Mouse (Mus musculus) kidney, postnatal 0 days (tissue): Measurements from ENCODE around the gene Asap2. TPM values are rescaled to one million over a fixed set of nuclear protein-coding genes. Genes with fewer than 3 reads are reported as not detected.

Source experiments
- ATAC-seq: fragments of 200-750 bp; cut with Nextera tagmentation; replicated peaks from 2 replicates; pipeline ENCODE4 v1.8.0; 2017; ENCODE audit warnings: low read depth, moderate number of reproducible peaks, moderate TSS enrichment, moderate library complexity; ENCODE audit not compliant: low FRiP score
- DNase-seq: peaks from one replicate; pipeline ENCODE4 v3.0.0-alpha.2; 2016; ENCODE audit warnings: low spot score
- H3K27ac ChIP-seq: fragments of 300-500 bp; sonication (generic); 2 replicates; pipeline ENCODE4 v1.5.1; 2014; ENCODE audit warnings: mild to moderate bottlenecking
- H3K27me3 ChIP-seq: fragments of 300-500 bp; sonication (generic); 2 replicates; pipeline ENCODE4 v1.6.1; 2014; ENCODE audit warnings: low read length, mixed read lengths; ENCODE audit not compliant: insufficient read depth
- H3K36me3 ChIP-seq: fragments of 300-500 bp; sonication (generic); 2 replicates; pipeline ENCODE4 v1.6.1; 2014; ENCODE audit warnings: low read length, mixed read lengths; ENCODE audit not compliant: insufficient read depth
- H3K4me1 ChIP-seq: fragments of 300-500 bp; sonication (generic); replicated peaks from 2 replicates; pipeline ENCODE4 v1.6.1; 2014; ENCODE audit warnings: antibody characterized with exemption, low read length, mixed read lengths; ENCODE audit not compliant: insufficient read depth
- H3K4me2 ChIP-seq: fragments of 300-500 bp; sonication (generic); 2 replicates; pipeline ENCODE4 v1.6.1; 2014; ENCODE audit warnings: mild to moderate bottlenecking, low read length, moderate library complexity, mixed read lengths
- H3K4me3 ChIP-seq: fragments of 300-500 bp; sonication (generic); replicated peaks from 2 replicates; pipeline ENCODE4 v1.5.1; 2014; ENCODE audit warnings: low read depth, low read length
- H3K9ac ChIP-seq: fragments of 300-500 bp; sonication (generic); 2 replicates; pipeline ENCODE4 v1.6.1; 2014; ENCODE audit warnings: low read depth, low read length
- H3K9me3 ChIP-seq: fragments of 300-500 bp; sonication (generic); replicated peaks from 2 replicates; pipeline ENCODE4 v1.6.1; 2016; ENCODE audit warnings: low read length, inconsistent platforms, mixed read lengths
- CTCF ChIP-seq: IDR thresholded peaks from 2 replicates; pipeline ENCODE4 v1.5.1; 2016; ENCODE audit warnings: antibody characterized with exemption, low read depth, mild to moderate bottlenecking, moderate library complexity
- WGBS: fragments of 180-500 bp; shearing (Covaris S2); extraction: QIAGEN DNeasy Blood & Tissue Kit; methylation state at CpG from one replicate; pipeline ENCODE4 v1.1.7; 2014; 5-methylcytosine and 5-hydroxymethylcytosine counted together
- polyA plus RNA-seq: library from polyadenylated mRNA; unstranded; fragments of >200 nt; fragmentation: Nextera tagmentation; extraction: Ambion mirVana; gene quantifications from 2 replicates; pipeline ENCODE4 v1.2.1, GENCODE M21; 2015

Gene Asap2
- polyA plus RNA-seq, 1 experiment from 2014 or later = 8.0 TPM

DNA sequence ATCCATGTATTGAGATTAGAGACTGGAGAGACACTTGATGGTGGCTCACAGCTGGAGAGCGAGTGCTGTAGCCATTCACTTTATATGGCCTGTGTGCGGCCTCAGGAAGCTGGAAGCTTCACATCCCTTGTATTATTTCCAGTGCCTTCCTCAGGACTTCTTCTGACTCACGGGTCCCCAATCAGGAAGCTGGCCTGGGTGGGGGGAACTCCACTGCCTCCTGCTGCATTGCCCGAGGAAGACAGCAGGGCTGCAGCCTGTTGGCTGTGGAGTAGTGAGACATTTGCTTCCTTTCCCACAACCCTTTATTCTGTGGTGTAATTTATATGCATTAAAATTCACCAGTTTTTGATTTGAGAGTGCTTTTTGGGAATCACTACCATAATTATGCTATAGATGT, 149.3 kb downstream of the Asap2 start:
- no peak overlapping the region for H3K27ac ChIP-seq
- no peak for DNase-seq
- no peaks in the 10 kb centered on the region for H3K9me3 ChIP-seq
- TF ChIP-seq CTCF = peak; percentile 32; the same call in 1 of the 2 replicates
- peaks cover 22% of the 10 kb centered on the region for H3K4me1 ChIP-seq
- 48% methylated on average over 4 of the region's 4 CpGs for WGBS
- no peaks in the 10 kb centered on the region for H3K36me3 ChIP-seq
- H3K27me3 ChIP-seq = no peaks in the 10 kb centered on the region
- ATAC-seq = no peak
- no peak overlapping the region for H3K4me2 ChIP-seq
- H3K4me3 ChIP-seq = no peak overlapping the region
- H3K9ac ChIP-seq = no peak overlapping the region

- H3K9ac ChIP-seq = no peak overlapping the region
- H3K4me1 ChIP-seq = peaks cover 20% of the 10 kb centered on the region
- no peak for DNase-seq
- H3K4me3 ChIP-seq = no peak overlapping the region
- 95% methylated on average over 14 of the region's 14 CpGs for WGBS
- H3K9me3 ChIP-seq = no peaks in the 10 kb centered on the region
- H3K36me3 ChIP-seq = no peaks in the 10 kb centered on the region
- ATAC-seq = no peak
- TF ChIP-seq CTCF = no peak
- no peaks in the 10 kb centered on the region for H3K27me3 ChIP-seq
- H3K4me2 ChIP-seq = no peak overlapping the region
- H3K27ac ChIP-seq = no peak overlapping the region
These were observed 149.9 kb downstream of the Asap2 start for GRCm38 (mm10) chr12:21140153-21140552.

GRCm38 (mm10) chr12:21140741-21141308, 150.6 kb downstream of the Asap2 start:
- DNase-seq = no peak
- WGBS = 89% methylated on average over 6 of the region's 6 CpGs
- no peak overlapping the region for H3K9ac ChIP-seq

GRCm38 (mm10) chr12:21141691-21142300, 151.5 kb downstream of the Asap2 start:
- peaks cover 9% of the 10 kb centered on the region for H3K4me1 ChIP-seq
- no peak for TF ChIP-seq CTCF
- no peak overlapping the region for H3K27ac ChIP-seq
- DNase-seq (no peak), ATAC-seq (no peak)
- H3K36me3 ChIP-seq = no peaks in the 10 kb centered on the region
- H3K4me3 ChIP-seq = no peak overlapping the region
- H3K27me3 ChIP-seq = no peaks in the 10 kb centered on the region
- H3K4me2 ChIP-seq = no peak overlapping the region
- no peaks in the 10 kb centered on the region for H3K9me3 ChIP-seq
- no peak overlapping the region for H3K9ac ChIP-seq
- WGBS = 84% methylated on average over 5 of the region's 5 CpGs

More at GRCm38 (mm10) chr12:21140741-21141308, 150.6 kb downstream of the Asap2 start:
- no peak for ATAC-seq
- Histone ChIP-seq H3K4me1 (peaks cover 19% of the 10 kb centered on the region), H3K4me2 (no peak overlapping the region), H3K36me3 (no peaks in the 10 kb centered on the region), H3K27me3 (no peaks in the 10 kb centered on the region), H3K9me3 (no peaks in the 10 kb centered on the region), H3K27ac (no peak overlapping the region), H3K4me3 (no peak overlapping the region)
- TF ChIP-seq CTCF = no peak

- ATAC-seq (no peak), DNase-seq (no peak)
- H3K4me2 ChIP-seq = no peak overlapping the region
- 57% methylated on average over 9 of the region's 9 CpGs for WGBS
- no peaks in the 10 kb centered on the region for H3K9me3 ChIP-seq
- no peak overlapping the region for H3K27ac ChIP-seq
- TF ChIP-seq CTCF = no peak
- no peak overlapping the region for H3K4me3 ChIP-seq
- peaks cover 9% of the 10 kb centered on the region for H3K4me1 ChIP-seq
- H3K27me3 ChIP-seq = no peaks in the 10 kb centered on the region
- no peaks in the 10 kb centered on the region for H3K36me3 ChIP-seq
- H3K9ac ChIP-seq = no peak overlapping the region
These were observed 152.4 kb downstream of the Asap2 start for GRCm38 (mm10) chr12:21142489-21143254.

- DNase-seq = no peak
- TF ChIP-seq CTCF = no peak
- no peak overlapping the region for H3K4me3 ChIP-seq
- 40% methylated on average over 5 of the region's 5 CpGs for WGBS
- H3K9ac ChIP-seq = no peak overlapping the region
- no peak overlapping the region for H3K27ac ChIP-seq
- no peaks in the 10 kb centered on the region; the same call in 1 of the 2 replicates for H3K4me1 ChIP-seq
- no peaks in the 10 kb centered on the region for H3K36me3 ChIP-seq
- ATAC-seq = no peak
- H3K4me2 ChIP-seq = no peak overlapping the region
- H3K9me3 ChIP-seq = no peaks in the 10 kb centered on the region
- no peaks in the 10 kb centered on the region for H3K27me3 ChIP-seq
These were observed 154.3 kb downstream of the Asap2 start for GRCm38 (mm10) chr12:21144602-21145001.
